Mouse (Mus musculus): ENCODE data around the gene Npff. TPM values are rescaled to one million over a fixed set of nuclear protein-coding genes. Genes with fewer than 3 reads are reported as not detected.

Gene Npff
- polyA plus RNA-seq (2017; shearing (Covaris generic)): 6.2 TPM

DNA sequence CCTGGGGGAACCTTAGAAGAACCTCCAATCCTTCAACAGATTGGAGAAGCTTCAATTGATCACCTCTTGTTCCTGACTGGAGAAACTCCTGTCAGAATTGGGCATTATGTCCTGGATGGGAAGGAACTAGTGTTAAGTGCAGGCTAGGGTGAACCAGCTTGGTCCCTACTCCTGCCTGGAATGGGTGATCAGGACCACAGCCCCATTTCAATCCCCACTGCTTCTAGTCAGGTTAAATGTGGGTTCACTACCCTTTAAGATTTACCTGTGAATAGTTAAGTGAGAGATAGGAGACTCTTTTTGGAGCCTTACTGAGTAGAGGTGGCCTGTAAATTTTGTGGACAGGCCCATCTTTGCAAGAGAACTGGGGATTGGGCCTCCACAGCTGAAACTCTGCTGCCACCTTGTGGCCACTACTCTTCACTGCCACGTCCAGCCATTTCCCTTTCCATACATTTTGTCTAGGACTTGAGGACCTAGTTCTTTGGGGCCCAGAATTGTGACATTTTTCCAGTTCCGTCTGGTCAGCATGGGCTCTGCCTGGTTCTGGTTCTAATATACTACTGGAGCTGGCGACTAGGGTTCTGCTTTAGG is at the start of gene Npff:
Gene Npff, minus strand, starts transcription at position 51 of the 594 bp plus-strand sequence.

GRCm38 (mm10) chr15:102517976-102518858 is 6.5 kb downstream of the Npff start, which contains the start of gene Tarbp2:
Gene Tarbp2 (plus strand): TSS chr15:102518192.

DNA sequence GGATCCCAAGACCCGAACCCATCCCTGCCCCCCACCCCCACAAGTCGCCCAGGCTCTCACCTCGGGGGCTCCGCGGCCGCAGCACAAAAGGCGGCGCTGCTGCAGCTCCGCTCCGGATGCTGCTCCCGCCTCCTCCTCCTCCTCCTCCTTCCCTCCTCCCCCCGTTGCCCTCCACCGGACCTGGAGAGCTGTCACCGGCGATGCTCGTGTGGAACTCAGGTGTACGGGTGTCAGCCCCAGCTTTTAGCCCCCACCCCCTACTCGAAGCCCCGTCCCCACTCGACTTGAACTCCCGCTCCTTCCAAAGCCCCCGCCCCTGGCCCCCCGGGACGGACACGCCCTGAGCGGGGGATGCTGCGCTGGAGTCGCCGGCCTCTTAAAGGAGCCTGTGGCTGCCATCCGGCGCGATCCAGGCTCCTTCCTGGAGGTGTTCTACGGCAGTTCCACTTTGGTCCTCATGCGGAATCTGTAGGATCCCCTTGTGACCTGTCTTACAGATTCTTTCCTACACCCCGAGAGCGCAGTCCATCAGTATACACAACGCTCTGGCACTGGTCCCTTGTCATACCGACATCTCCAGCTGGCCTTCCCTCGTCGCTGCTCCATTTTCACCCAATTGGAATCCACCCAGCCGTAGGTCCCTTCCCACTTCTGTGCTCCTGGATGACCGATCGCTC is 7.9 kb downstream of the Npff start, which contains the start of gene Map3k12:
Gene Map3k12, minus strand, starts transcription at position 337 of the 677 bp plus-strand sequence.

GRCm38 (mm10) chr15:102503447-102503846 is 21.3 kb downstream of the Npff start, which contains the start of gene Gm10337:
Gene Gm10337 (plus strand): TSS chr15:102503722.

Other genes with a start within 250 kb of the Npff start
- gene Mfsd5, start 245.5 kb downstream of the Npff start, polyA plus RNA-seq (2017; shearing (Covaris generic)): 34.6 TPM
- gene Espl1, start 228.7 kb downstream of the Npff start, polyA plus RNA-seq (2017; shearing (Covaris generic)): not detected
- 462 TPM for gene Pfdn5, start 198.8 kb downstream of the Npff start, polyA plus RNA-seq (2017; shearing (Covaris generic))
- 47.0 TPM for gene Myg1, start 193.2 kb downstream of the Npff start, polyA plus RNA-seq (2017; shearing (Covaris generic))
- 49.0 TPM for gene Aaas, start 174.2 kb downstream of the Npff start, polyA plus RNA-seq (2017; shearing (Covaris generic))
- not detected for gene Sp7, start 157.8 kb downstream of the Npff start, polyA plus RNA-seq (2017; shearing (Covaris generic))
- gene Sp1, start 118.8 kb downstream of the Npff start, polyA plus RNA-seq (2017; shearing (Covaris generic)): 19.8 TPM
- gene Amhr2, start 79.6 kb downstream of the Npff start, polyA plus RNA-seq (2017; shearing (Covaris generic)): not detected
- gene Prr13, start 65.9 kb downstream of the Npff start, polyA plus RNA-seq (2017; shearing (Covaris generic)): 106 TPM
- gene Pcbp2, start 54.4 kb downstream of the Npff start, polyA plus RNA-seq (2017; shearing (Covaris generic)): 141 TPM
- not detected for gene Gm10337, start 21.2 kb downstream of the Npff start, polyA plus RNA-seq (2017; shearing (Covaris generic))
- gene Map3k12, start 7.9 kb downstream of the Npff start, polyA plus RNA-seq (2017; shearing (Covaris generic)): 7.3 TPM
- gene Tarbp2, start 6.8 kb downstream of the Npff start, polyA plus RNA-seq (2017; shearing (Covaris generic)): 77.4 TPM
- gene Gm28047, start 100.1 kb upstream of the Npff start, polyA plus RNA-seq (2017; shearing (Covaris generic)): not detected
- 43.4 TPM for gene Atf7, start 100.5 kb upstream of the Npff start, polyA plus RNA-seq (2017; shearing (Covaris generic))
- 13.0 TPM for gene Atp5g2, start 147.4 kb upstream of the Npff start, polyA plus RNA-seq (2017; shearing (Covaris generic))
- gene Calcoco1, start 197.2 kb upstream of the Npff start, polyA plus RNA-seq (2017; shearing (Covaris generic)): 37.6 TPM

Data from naive thymus-derived CD4-positive, alpha-beta T cell, adult 5 months (primary cell).